Mouse (Mus musculus) heart, postnatal 25 days (tissue): ENCODE results near the gene Ctrc. TPM values are rescaled to one million over a fixed set of nuclear protein-coding genes. Genes with fewer than 3 reads are reported as not detected.

ENCODE experiments used
- DNase-seq: peaks from one replicate; pipeline ENCODE4 v3.0.0; 2022; ENCODE audit warnings: low spot score
- intact Hi-C: fragments of 180-260 bp; cut with DNase I; formaldehyde crosslinking; loops from one replicate; pipeline ENCODE4 v1.15.1; 2025
- total RNA-seq, 2 experiments: library from RNA; stranded (reverse); gene quantifications; 2 replicates each; pipeline ENCODE4 v1.2.3; 2021

Gene Ctrc
- total RNA-seq, 2 experiments from 2014 or later, result not detected

GRCm38 (mm10) chr4:141828177-141828576 lies 18.0 kb downstream of the Ctrc start:
- intact Hi-C loops, result no loop called here
- no peak for DNase-seq

- DNase-seq, result no peak
- intact Hi-C loops, result no loop called here
Observed at GRCm38 (mm10) chr4:141827401-141827800, 18.8 kb downstream of the Ctrc start.

GRCm38 (mm10) chr4:141826060-141826459 lies 20.1 kb downstream of the Ctrc start, which contains the start of gene Cela2a:
TSS of gene Cela2a (minus strand) at chr4:141826160.
- intact Hi-C loops, result no loop called here

GRCm38 (mm10) chr4:141822979-141823378 lies 23.2 kb downstream of the Ctrc start:
- DNase-seq, result no peak
- intact Hi-C loops, result no loop called here

More at GRCm38 (mm10) chr4:141826060-141826459, 20.1 kb downstream of the Ctrc start, which contains the start of gene Cela2a:
- DNase-seq, result no peak

GRCm38 (mm10) chr4:141822089-141822488 lies 24.1 kb downstream of the Ctrc start:
- no peak for DNase-seq
- intact Hi-C loops, result no loop called here

GRCm38 (mm10) chr4:141821178-141821577 lies 25.0 kb downstream of the Ctrc start:
- no peak for DNase-seq
- intact Hi-C loops, result no loop called here

- intact Hi-C loops, result no loop called here
- DNase-seq, result no peak
Observed at GRCm38 (mm10) chr4:141819316-141819715, 26.8 kb downstream of the Ctrc start.

GRCm38 (mm10) chr4:141818861-141819260 lies 27.3 kb downstream of the Ctrc start:
- no peak for DNase-seq
- intact Hi-C loops, result no loop called here

- DNase-seq, result no peak
- intact Hi-C loops, result no loop called here
Observed at GRCm38 (mm10) chr4:141817706-141818105, 28.5 kb downstream of the Ctrc start.

GRCm38 (mm10) chr4:141816776-141817655 lies 29.1 kb downstream of the Ctrc start:
- intact Hi-C loops, result no loop called here
- no peak for DNase-seq

GRCm38 (mm10) chr4:141816267-141816666 lies 29.9 kb downstream of the Ctrc start:
- intact Hi-C loops, result no loop called here
- no peak for DNase-seq

GRCm38 (mm10) chr4:141811375-141811774 lies 34.8 kb downstream of the Ctrc start:
- intact Hi-C loops, result loop anchor here (2.0 kb wide), 1 partner anchor 41 kb away; no protein-coding TSS in a partner anchor
- no peak for DNase-seq

- no peak for DNase-seq
- intact Hi-C loops, result loop anchor here (2.0 kb wide), 1 partner anchor 42 kb away; no protein-coding TSS in a partner anchor
Observed at GRCm38 (mm10) chr4:141810975-141811374, 35.2 kb downstream of the Ctrc start.

- intact Hi-C loops, result loop anchor here (2.0 kb wide), 1 partner anchor 43 kb away; no protein-coding TSS in a partner anchor
Observed at GRCm38 (mm10) chr4:141809850-141810464, 36.2 kb downstream of the Ctrc start.

GRCm38 (mm10) chr4:141805886-141806285 lies 40.3 kb downstream of the Ctrc start:
- intact Hi-C loops, result no loop called here
- DNase-seq, result no peak

More at GRCm38 (mm10) chr4:141809850-141810464, 36.2 kb downstream of the Ctrc start:
- DNase-seq, result no peak

GRCm38 (mm10) chr4:141804105-141804504 lies 42.1 kb downstream of the Ctrc start:
- intact Hi-C loops, result no loop called here
- DNase-seq, result no peak

- no peak for DNase-seq
- intact Hi-C loops, result no loop called here
Observed at GRCm38 (mm10) chr4:141797545-141797944, 48.6 kb downstream of the Ctrc start.

- intact Hi-C loops, result no loop called here
Observed at GRCm38 (mm10) chr4:141796954-141797353, 49.2 kb downstream of the Ctrc start.

GRCm38 (mm10) chr4:141796356-141796755 lies 49.8 kb downstream of the Ctrc start:
- no peak for DNase-seq
- intact Hi-C loops, result no loop called here

More at GRCm38 (mm10) chr4:141796954-141797353, 49.2 kb downstream of the Ctrc start:
- DNase-seq, result no peak

- intact Hi-C loops, result loop anchor here (5.0 kb wide), 2 partner anchors 72 to 132 kb away; partner anchors contain the start of genes Ddi2 and Plekhm2
- DNase-seq, result no peak
Observed at GRCm38 (mm10) chr4:141794152-141794535, 52.0 kb downstream of the Ctrc start.
